Mouse (Mus musculus): ENCODE data around the gene Lhb. TPM values are rescaled to one million over a fixed set of nuclear protein-coding genes. Genes with fewer than 3 reads are reported as not detected.

The Lhb gene
- total RNA-seq, 2 experiments from 2014 or later, result not detected

DNA sequence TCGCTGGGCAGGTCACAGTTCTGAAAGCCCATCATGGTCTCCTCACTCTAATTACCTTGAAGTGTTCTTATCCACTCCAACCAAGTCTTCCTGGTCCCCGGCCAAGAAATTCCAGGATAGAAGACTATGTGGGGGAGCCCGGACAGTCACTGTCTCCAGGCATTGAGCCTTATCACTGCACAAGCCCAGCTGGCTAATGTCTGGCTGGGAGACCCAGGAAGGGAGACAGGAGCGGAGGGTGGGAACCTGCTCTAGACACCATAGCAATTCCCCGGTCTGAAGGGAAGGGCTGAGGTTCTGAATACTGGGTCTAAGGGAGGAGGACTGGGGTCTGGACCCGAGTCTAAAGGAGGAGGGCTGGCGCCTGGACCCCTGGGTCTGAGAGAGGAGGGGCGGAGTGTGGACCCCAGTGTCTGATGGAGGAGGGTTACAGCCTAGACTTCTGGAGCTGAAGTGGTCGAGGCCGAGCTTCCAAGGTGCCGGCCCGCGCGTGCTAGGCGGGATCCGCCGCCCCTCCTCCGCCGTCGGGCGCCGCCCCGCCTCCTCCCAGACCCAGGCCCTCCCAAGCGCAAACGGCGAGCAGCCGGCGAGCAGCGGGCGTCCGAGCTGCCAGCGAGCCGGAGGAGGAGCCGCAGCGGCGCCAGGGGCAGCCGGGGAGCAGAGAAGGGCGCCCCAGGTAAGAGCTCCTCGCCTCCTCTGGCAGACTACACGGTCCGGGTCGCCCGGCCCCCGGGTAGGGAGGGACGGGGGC lies 7.3 kb upstream of the Lhb start, which contains the start of gene Ntf5:
Ntf5 (plus strand) TSS at position 583 of the 751 bp plus-strand sequence.
- DNase-seq (ENCODE audit: low spot score in 2 of 2), result no peak

DNA sequence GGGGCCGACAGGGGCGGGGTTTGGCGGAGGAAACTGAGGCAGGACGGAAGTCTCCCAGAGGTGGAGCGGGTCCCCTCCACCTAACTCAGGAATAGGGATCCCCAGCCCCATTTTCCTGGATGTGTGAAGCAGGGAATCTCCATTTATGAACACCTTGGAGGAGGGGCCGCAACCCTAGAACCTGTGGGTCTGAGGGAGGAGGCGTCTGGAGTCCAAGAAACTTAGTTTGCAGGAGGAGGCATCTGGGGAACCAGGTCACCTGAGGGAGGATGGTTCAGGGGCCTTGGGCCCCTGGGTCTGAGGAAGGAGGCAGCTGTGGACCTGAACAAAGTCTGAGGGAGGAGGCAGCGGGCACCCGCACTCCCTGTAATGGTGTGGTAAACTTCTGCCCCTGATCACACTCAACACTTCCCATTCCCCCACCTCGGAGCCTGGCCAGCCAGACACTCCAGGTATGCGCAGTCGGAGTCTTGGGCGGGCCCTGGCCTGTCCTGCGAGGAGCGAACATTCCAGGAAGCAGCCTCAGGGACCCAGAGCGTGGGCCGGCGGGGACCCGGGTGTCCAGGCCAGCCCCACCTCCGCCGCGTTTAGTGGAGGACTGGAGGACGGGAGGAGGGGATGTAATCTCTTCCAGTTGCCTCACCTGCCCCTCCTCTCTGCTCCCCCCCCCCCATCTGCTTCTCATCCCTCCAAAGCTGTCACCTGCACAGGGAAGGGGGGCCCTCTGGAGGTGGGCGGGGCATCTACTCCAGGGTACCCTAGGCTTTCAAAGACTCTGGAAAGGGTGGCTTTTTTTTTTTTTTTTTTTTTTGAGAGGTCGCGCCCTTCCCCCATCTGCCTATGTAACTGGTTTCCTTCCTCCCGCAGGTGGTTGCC lies 6.5 kb upstream of the Lhb start:
- no peak for DNase-seq (ENCODE audit: low spot score in 2 of 2)

GRCm38 (mm10) chr7:45414740-45415224 lies 5.8 kb upstream of the Lhb start:
- DNase-seq (ENCODE audit: low spot score in 2 of 2), result no peak

GRCm38 (mm10) chr7:45415636-45416035 lies 5.0 kb upstream of the Lhb start:
- no peak for DNase-seq (ENCODE audit: low spot score in 2 of 2)

GRCm38 (mm10) chr7:45417962-45418492 lies 2.6 kb upstream of the Lhb start:
- DNase-seq (ENCODE audit: low spot score in 2 of 2), result no peak

DNA sequence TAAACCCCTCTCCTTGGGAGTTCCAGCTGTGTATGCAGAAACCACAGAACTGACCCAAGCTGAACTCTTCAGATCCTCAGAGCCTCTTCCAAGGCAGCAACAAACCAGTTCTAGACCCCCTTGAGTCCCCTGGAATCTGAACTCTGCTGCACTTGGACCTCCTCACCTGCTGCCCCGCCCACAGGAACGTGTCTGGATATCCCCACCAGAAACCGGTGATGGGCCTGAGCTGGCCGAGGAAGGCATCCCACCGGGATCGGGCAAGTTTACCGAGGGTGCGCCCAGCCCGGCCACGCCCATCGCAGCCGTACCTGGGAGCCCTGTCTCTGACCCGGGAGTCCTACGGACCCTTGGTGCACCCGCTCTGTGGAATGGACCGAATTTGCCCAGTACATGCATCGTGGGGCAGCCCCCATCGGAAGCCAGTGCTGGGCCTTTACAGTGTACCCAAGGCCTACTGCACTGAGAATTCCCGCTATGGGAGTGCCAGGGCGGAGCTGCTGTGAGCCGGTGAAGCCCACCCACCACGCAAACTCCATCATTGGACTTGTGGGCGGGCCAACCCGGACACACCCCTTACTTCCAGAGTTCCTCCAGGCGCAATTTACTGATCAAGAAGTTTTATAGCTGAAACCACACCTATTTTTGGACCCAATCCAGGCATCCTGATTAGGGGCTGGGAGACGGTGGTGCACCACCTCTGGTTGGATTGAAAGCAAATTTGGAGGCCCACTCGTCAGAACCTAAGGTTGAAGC lies 583 bp upstream of the Lhb start:
- DNase-seq (ENCODE audit: low spot score in 2 of 2), result no peak

DNA sequence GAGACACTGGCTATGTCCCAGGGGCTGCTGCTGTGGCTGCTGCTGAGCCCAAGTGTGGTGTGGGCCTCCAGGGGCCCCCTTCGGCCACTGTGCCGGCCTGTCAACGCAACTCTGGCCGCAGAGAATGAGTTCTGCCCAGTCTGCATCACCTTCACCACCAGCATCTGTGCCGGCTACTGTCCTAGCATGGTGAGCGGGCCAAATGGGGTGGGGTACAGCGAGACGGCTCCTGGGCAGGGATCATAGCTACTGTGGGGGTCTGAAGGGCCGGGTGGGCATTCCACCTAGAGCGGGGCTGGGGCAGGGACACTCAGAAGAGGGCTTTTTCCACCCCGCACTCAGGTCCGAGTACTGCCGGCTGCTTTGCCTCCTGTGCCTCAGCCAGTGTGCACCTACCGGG lies 574 bp downstream of the Lhb start:
- DNase-seq (ENCODE audit: low spot score in 2 of 2), result no peak

DNA sequence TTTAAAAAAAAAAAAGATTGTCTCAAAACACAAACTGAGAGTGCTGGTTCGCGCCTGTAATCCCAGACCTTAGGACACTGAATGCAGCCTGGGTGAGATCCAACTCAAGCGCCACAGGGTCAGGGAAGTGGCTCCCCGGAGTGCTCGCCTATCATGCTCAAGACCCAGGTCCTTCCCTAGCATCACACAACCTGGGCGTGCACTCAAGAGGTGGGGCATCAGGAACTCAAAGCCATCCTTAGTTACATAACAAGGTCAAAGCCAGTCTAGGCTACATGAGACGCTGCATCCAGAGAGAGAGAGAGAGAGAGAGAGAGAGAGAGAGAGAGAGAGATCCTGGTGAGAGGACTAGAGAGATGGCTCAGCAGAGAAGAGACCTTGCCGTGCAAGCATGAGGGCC lies 5.9 kb downstream of the Lhb start:
- DNase-seq (ENCODE audit: low spot score in 2 of 2), result no peak

- DNase-seq (ENCODE audit: low spot score in 2 of 2), result no peak
Observed at GRCm38 (mm10) chr7:45433835-45434202, 13.2 kb downstream of the Lhb start.

GRCm38 (mm10) chr7:45434203-45435015 lies 13.8 kb downstream of the Lhb start, which contains the start of gene Gys1:
Gys1 (plus strand) TSS chr7:45434844.
- peak; percentile 99 for DNase-seq (ENCODE audit: low spot score in 2 of 2)

- DNase-seq (ENCODE audit: low spot score in 2 of 2), result no peak
Observed at GRCm38 (mm10) chr7:45435038-45435437, 14.4 kb downstream of the Lhb start.

DNA sequence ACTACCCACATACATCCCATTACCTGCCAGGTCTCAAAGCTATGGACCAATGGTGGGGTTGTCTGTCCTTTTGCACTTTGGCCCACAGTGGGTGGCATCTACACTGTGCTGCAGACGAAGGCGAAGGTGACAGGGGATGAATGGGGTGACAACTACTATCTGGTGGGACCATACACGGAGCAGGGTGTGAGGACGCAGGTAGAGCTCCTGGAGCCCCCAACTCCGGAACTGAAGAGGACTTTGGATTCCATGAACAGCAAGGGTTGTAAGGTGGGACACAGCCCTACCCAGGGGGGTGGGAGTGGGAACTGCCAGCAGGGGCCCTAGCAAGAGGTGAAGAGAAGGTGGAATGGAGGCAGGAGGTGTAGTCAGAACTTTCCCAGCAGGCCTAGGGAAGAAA lies 15.8 kb downstream of the Lhb start:
- no peak for DNase-seq (ENCODE audit: low spot score in 2 of 2)

DNA sequence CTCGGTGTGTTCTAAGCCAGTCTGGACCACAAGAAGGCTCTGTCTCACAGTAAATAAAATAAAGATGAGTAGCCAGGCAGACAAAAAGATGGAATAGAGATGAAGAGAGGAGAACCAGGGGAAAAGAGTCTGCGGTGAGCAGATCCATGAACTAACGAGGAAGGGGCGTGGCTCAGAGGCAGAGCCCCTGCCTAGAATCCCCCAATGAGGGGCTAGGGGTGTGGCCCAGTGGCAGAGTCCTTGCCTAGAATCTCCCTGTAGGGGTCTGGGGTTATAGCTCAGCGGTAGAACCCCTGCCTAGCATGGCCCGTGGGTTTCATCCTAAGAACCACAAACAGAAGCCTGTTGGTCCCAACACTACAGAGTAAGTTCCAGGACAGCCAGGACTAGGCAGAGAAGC lies 16.4 kb downstream of the Lhb start:
- no peak for DNase-seq (ENCODE audit: low spot score in 2 of 2)

GRCm38 (mm10) chr7:45437521-45438276 lies 17.1 kb downstream of the Lhb start, which contains the start of gene Ruvbl2:
Ruvbl2 (minus strand) TSS chr7:45438096.
- no peak for DNase-seq (ENCODE audit: low spot score in 2 of 2)

GRCm38 (mm10) chr7:45443526-45444420 lies 23.2 kb downstream of the Lhb start:
- no peak for DNase-seq (ENCODE audit: low spot score in 2 of 2)

DNA sequence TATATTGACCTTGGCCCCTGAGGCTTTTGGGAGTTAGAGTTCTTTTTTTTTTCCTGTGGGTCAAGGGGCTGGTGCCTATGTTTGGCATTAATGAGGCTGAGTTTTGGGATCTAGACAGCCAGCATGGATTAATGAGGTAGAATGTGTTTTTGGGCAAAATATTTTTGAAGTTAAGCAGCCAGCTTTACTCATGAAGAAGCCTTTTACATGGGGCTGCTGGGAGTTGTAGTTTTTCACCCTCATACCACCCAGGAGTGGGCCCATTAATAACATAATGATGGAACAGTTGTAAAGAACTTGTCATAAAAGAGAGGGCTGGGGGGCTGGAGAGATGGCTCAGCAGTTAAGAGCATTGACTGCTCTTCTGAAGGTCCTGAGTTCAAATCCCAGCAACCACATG lies 26.0 kb downstream of the Lhb start:
- DNase-seq (ENCODE audit: low spot score in 2 of 2), result no peak

GRCm38 (mm10) chr7:45447325-45447990 lies 26.8 kb downstream of the Lhb start:
- no peak for DNase-seq (ENCODE audit: low spot score in 2 of 2)

- no peak for DNase-seq (ENCODE audit: low spot score in 2 of 2)
Observed at GRCm38 (mm10) chr7:45449974-45450373, 29.4 kb downstream of the Lhb start.

Data from adrenal gland, adult 18-20 months (tissue).